Mouse (Mus musculus) testis, postnatal 14 days (tissue): ENCODE measurements at regions not wholly inside any gene's neighbourhood (a gene's known extent, or its start where the extent isn't known, plus 50 kb on each side); places are given as distances from the start of the nearest gene placed in this dataset.

Experiments
- DNase-seq: peaks from one replicate; pipeline ENCODE4 v3.0.0; 2021; ENCODE audit warnings: low spot score

DNA sequence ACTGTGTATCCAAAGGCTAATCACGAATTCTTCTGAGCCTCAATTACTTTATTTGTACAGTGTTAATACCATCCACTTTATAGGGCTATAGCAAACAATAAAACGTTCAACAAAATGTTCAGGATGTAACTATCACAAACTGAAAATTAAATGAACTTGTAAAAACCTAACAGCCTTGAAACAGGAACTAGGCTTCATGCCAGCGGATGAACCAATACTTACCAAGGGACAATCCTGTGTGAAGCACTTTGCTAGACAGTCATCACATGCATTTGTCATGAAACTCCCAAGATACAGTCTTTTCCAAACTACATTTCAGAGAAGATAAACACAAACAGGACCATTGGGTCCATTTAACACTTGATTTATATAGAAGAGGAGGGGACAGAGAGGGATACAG, 228.9 kb upstream of the Gm12728 start:
- no peak for DNase-seq

DNA sequence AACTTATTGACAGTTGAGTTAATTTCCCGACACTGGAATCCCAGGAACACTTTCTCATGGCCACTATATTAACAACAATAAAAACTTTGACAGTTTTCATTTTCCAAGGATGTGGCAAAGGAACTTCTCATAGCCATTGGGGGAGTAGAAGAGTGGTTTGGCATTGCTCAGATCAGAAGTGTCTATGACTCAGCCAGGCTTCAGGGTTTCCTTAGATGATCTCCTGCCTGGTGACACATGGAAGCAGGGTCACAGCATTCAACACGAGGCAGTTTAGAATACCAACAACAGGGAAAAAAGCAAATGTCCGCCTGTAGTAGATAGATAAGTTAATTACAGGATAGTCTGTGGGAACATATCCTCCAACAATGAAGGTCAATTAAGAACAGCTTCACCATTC, 228.1 kb upstream of the Gm12728 start:
- no peak for DNase-seq

DNA sequence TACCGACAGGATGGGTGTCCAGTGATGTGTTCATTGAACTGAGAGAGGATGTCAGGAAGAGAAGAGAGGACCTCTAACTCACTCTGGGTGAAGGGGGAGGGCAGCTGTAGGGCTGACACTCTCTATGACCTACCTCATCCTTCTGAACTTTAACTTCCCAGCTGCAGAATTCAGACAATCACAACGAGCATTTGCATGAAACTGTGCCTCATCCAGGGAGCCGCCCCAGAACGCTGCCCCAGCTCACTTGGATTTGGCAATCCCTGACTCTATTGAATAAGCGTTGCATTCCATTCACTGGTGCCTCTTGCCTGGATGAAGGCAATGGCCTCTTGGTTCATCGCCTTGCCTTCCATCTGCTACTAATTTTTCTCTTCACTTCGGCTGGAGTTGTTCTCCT, 223.9 kb upstream of the Gm12728 start:
- DNase-seq = no peak

DNA sequence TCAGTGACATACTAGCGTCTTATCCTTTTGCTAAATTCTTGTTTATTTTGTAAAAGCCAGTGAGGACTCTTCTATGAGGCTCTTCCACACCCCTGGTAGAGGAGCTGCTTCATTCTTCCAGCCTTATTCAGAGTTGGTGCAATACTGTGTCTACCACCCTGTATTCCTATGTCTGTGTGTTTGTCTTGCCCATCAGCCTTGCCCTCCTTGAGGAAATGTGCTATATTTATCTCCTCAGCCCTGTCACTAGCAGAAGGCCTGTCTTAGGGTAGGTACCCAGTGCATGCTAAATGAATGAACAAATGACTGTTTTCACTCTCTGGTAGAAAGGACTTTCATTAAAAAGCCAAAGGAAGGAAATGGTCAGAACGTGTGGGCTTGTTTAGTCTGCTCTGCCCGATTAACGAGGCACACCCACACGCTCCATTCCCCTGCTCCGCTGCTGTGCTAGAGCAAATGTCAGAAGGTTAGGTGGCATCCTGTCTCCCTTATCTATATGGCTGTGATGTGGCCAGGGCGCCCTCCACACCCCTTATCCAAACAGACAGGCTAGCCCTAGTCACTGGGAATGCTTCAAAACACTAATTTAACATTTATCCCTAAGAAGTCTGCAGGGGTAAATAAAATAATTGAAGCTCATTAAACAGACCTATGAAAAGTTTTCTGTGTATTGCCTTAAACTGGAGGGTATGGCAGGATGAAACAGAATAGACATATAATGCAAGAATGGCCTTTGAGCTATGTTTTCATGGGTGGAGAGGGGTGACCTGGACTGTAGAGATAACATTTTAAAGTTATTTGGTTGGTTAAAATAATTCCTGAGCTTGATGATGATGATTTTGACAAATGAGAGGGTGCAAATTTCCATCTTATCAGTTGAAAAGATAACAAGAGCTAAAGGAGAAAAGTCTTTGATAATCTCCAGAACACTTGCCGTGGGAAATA, 222.9 kb upstream of the Gm12728 start:
- no peak for DNase-seq

DNA sequence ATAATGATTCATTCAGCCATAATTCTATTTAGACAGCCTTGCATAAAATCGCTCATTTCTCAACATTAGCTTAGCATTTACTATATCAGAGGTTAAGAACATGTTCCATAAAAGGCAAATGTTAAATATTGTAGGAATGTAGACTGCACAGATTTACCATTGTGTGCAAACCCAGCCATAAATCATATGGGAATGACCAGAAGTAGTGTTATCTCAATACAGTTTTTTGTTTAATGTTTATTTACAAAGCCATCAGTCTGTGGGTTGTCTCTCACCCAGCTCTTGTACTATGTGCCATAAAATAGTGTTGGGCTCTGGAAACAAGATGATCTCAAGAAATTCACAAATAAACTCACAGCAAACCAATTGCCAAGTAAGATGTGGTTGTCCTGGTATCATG, 220.0 kb upstream of the Gm12728 start:
- no peak for DNase-seq

DNA sequence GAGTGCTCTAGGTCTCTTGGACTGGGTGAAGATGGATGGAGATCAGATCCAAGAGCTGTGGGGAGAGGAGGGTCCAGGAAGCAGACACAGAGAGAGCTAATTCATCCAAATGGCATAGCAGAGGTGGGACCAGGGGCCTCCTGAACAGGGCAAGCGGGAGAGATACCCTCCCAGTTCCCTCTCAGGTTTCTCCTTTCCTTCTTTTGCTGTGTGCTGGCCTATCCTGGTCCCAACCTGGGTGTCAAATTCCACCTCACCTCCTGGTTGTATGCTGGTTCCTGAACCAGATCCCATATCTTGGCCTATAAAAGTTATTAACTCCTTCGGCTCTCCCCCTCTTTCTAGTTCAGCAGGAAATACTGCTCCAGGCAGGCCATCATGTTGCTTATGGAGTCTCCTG, 214.1 kb upstream of the Gm12728 start:
- no peak for DNase-seq

DNA sequence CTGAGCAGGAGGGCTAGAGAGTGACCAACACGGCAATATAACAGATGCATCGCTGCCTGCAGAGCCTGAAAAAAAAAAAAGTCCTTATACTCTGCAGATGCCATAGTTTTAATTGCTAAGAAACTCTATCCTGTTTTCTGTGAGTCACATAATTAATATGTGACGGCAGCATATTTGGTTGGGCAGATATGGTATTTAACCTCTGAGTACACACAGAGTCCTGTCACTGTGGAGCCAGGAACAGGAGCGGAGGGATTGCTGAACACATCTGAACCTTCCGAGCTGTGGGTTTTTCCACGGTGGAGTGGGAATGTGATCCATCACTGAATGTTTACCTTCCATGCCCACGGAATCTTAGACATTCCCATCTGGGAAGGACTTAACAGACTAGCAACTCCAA, 208.7 kb upstream of the Gm12728 start:
- no peak for DNase-seq

DNA sequence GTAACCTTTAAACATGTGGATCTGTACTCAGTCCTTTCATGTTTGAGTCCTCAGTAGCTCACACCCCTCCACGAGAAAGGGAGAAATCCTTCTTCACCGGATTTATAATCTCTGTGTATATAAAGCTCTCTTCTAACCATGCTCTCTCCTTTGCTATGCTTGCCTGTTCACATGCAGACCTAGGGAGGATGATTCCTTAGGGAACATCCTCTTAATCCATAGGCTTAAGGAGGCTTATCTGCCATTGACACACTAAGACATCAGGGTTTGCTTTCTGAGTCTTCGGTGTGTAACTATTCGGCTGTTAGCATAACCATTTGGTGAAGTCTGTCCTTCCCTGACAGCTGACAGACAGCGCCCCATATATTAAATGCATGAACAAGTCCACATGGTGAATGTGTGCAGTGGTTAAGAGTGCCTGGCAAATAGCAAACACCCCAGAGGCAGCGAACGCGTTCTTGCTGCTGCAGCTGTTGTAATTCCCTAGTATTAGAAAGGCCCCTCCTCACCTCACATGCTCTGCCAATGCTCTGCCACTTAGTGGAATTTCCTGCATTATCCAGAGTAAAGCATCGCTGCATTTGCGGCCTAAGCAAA, 205.2 kb upstream of the Gm12728 start:
- no peak for DNase-seq

DNA sequence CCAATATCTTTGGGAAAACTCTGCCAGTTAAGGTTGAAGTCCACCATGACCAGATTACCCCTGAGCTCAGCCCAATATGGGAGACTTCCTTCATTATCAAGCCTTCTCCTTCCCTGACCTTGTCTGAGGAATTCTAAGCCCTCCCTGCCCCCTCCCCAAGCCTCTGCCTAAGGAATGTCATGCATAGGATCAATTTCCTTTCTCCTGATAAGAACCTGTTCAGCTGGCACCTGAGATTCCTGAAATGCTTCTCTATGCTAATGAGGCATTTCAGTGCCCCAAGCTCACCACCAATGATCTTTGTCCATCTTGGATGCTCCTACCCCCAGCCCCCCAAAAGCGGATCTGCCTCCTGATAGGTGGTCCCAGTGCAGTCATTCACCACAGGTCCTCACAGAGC, 186.0 kb upstream of the Gm12728 start:
- no peak for DNase-seq

DNA sequence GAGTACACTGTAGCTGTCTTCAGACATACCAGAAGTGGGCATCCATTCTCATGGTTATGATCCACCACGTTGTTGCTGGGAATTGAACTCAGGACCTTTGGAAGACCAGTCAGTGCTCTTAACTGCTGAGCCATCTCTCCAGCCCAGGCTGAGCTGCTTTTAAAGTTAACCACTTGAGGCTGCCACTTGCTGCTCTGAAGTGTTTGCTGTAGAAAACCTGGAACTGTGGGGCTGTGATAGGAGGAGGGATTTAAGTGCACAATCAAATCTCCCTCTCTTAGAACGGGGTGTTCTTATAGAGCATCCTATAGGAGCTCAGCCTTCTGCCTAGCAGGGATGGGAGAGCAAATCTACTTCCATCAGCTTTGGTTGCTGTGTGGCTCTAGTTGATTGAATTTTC, 185.1 kb upstream of the Gm12728 start:
- DNase-seq = no peak

DNA sequence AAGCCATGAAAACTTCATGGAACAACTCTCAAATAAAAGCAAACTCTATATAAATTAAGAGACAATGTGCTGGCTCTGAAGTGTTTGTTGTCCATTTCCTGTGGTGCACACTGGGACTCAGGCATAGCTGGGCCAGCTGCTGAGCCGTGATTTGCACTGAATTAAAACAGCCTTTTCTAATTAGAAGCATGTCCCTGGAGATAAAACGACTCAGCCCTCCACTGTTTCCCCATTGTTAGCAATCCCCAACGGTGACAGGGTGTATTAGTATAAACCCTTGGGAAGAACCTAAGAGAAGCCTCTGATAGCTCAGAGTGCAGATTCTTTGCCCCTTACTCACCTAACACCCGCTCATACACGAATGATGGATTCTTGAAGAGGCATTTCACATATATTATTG, 182.9 kb upstream of the Gm12728 start:
- DNase-seq = no peak

DNA sequence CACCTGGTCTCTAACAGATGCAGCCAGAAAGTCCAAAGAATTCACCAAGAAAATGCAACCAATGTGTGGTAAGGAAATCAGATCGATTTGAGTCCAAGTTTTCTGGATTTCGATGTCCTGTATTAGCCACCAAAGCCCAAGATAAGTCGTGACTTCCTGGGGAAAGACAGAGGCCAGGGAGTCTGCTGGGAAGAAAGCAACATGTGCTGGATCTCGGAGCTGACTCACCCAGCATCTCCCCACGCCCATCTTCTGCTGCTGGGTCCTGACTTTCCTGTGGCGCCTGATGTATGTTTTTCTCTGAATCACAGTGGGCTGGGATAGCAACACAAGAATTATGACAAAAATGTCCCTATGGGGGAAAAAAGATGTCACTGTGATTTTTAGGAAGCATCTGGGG, 178.8 kb upstream of the Gm12728 start:
- no peak for DNase-seq

DNA sequence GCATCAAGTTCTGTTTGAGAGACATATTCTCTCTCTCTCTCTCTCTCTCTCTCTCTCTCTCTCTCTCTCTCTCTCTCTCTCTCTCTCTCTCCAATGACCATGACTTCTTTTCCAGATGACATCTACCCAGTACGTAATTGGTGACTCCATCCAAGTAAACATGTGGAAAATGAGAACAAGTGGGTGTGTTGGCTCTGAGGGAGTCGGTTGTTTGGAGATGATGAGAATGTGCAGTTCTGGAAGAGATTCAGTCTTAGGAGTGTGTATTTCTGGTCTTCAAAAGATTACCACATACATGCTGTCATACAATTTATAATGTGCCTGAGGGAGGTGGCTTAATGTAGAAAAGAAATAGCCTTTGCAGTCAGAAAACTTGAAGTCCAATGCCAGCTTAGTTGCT, 175.3 kb upstream of the Gm12728 start:
- no peak for DNase-seq

DNA sequence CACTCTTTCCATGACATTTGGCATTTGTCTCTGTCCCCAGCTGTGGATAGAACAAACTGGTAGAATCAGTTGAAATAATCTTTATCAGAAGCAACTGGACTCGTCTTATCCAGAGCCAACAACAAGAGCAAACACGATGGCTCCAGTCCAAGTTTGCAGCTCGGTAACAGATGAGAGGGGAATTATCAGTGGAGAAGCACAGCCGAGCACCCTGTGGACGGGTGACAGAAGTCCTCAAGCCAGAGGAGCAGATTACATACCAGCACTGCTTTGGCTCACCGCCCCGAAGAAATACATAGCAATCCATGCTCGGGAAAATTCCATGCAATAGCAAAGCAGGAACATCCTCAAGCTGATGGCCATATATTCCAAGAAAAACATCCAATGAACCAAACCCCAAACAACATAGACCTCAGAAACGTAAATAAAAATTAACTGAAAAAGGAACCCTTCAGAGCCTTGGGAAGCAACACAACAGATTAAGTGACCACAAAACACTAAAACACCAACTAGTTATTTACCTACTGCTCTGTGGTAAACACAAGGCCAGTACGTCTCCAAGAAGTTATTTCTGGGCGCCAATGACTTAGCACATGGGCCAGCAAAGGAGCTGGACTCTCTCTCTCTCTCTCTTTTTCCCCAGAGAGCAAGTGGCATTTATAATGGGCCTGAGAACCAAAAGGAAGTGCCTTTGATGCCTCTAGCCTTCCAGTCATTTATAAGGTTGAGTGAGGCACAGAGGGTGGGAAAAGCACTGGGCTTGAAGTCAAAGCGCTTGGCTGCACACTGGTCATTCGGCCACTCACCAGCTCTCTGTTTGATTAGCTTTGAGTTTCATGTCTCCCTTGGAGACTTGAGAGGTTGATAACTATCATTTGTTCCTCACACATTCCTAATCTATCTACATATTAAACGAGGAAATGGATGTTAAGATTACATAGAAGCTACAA, 163.0 kb upstream of the Gm12728 start:
- peak; percentile 15 for DNase-seq

DNA sequence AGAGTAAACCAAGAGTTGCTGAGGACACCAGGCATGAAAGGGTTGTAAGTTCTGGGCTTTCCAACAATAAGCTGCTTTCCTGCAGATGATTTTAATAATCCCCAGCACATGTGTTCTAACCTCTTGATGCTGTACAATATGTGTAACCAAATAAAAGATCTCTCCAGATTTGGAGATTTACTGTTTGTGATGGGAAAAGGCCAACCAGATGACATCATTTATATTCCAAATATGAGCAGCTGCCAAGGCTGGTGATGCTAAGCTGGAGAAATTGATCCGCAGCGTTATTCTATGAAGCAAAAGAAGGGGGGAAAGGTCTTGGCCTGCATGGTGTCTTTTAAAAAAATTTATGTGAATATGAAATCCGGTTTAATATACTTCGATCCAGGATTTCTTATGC, 160.1 kb upstream of the Gm12728 start:
- DNase-seq = no peak

DNA sequence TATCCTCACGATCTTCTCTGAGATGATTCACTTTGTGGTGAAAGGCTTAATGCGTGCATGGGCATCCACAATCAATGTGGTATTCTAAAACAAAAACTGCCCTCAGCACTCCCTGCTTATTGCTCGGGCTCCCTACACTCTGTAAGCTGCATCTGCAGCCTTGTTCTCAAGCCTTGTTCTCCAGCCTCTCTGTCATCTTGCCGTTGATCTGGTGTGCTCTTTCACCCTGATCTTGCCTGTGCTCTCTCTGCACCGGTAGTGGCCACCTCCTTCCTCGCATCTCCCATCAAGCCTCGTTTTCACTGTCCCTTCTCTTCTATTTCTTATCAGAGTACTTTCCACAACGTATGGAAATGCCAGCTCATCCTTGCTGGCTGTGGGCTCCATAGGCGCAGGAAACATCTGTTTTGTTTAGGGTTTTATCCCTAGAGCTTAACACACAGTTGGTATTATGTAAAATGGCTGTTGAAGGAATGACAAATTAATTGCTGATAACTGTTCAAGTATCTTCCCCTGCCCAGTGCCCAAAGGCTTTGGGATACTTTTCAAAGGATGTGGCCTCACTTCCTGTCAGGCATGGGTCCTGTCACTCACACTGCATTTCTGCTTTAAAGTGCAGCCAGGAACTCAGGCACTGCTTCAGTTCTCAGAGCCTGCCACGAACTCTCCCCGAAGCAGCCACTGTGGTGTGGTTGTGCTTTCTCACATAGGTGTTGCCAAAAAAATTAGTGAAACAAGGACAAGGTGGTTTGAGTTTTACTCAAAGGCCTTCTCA, 158.9 kb upstream of the Gm12728 start:
- no peak for DNase-seq

DNA sequence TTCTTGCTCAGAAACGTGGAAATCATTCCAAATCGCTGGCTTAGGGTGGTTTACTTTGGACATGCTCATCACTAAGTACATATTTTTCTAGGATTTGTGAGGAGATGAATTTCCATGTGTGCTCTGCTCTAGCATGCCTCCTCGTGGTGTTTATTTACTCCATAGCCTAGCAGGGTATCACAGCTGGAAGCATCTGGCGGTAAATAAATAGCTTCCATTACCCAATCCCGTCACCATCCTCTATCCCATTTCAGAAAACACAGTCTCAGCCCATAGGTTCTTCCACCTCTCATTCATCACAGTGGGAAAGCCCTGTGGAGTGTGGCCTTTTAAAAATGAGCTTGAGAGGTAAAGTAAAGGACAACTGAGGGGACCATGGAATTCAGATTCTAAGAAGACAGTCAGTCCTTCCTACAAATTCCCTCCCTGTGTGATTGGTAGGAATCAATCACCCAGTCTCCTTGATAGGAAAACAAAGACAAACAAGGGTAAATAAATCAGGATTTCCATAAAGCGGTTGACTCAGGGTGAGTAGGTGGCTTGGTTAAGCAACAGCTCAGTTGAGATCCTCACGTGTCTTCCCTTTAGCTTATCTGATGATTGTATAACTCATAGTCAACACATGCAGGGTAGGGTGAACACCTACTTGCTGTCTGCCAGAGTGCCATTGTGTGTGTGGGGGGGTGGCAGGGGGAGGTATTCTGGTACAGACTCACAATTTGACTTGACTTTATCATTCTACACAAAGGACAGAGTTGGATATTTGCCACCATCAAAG, 156.9 kb upstream of the Gm12728 start:
- DNase-seq = no peak

DNA sequence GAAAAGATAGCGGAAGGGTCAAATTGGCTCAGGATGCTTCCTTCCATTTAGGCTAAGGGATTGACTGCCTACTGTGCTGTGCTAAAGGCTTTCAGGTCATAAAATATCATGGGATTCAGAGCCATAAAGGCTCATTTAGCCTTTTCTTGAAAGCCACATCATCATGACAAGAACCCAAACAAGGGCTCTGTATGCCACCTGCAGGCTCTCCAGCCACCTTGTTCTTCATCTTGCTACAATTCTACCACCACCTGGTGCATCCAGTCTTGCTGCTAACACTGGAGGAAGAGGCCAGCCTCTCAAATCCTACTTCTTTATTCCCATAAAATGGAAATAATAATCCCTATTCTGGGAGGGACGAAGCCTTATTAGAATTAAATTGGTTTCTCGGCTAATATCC, 155.9 kb upstream of the Gm12728 start:
- no peak for DNase-seq

DNA sequence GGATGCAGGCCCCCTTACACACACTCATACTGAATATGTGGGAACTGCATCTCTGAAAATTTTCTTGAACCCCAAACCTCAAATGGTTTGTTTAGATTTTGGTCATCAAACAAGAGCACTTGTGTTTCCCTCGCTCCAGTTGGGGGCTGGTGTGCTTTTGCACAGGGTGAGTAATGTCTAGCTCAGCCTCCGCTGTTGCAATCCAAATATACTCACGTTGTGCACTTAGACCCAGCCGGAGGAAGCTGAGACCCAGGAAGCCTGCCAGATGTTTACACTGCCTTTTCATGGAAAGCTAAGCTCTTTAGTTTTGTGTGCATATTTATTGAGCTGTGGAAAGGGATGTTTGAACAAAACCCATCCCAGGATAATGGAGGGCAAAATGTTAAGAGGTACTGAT, 148.9 kb upstream of the Gm12728 start:
- DNase-seq = no peak

DNA sequence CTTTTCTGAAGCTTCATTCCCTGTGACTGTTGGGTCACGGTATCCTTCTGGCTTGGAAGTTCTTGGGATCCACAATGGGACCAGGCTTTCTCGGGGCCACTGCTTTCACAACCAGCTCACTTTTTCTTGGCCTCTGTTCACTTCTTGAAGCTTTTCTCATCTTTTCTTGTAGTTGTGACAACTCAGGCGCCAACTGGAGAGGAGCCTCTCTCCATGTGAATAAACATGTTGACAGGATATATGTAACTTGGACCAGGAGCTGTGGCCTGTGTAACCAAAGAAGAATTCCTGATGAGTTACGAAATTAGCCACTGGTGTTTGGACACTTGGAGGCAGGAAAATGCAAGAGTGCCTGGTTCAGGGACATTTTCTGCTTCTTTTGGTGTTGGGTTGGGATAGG, 148.1 kb upstream of the Gm12728 start:
- peak; percentile 4 for DNase-seq

DNA sequence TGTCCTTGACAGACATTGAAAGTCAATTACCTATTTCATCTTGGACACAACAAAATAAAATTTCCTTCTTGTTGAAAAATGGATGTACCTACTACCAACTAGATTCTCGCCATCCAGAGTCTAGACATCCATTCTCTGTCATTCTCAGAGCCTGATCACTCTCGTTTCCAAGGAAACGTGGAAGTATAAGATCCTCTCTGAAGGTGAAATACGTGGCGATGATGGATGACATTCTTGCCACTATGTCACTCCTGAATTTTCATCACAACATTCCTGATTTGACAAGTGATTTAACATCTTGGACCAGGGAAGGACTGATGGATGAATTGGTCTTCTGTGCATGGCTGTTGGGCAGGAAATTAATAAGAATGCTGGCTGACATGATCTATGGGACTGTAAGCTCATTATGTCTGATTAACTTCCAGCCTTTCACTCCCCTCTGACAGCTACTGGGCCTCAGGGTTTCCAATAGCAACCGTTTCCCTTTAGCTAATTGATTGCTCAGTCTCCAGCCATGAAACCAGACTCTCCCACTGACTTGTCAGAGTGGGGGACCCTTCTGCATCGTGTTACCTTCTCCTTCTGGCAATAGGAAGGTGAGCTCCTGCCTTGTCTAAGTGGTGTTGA, 140.7 kb upstream of the Gm12728 start:
- no peak for DNase-seq
